Mouse (Mus musculus): ENCODE results near the gene Tent4a.

DNA sequence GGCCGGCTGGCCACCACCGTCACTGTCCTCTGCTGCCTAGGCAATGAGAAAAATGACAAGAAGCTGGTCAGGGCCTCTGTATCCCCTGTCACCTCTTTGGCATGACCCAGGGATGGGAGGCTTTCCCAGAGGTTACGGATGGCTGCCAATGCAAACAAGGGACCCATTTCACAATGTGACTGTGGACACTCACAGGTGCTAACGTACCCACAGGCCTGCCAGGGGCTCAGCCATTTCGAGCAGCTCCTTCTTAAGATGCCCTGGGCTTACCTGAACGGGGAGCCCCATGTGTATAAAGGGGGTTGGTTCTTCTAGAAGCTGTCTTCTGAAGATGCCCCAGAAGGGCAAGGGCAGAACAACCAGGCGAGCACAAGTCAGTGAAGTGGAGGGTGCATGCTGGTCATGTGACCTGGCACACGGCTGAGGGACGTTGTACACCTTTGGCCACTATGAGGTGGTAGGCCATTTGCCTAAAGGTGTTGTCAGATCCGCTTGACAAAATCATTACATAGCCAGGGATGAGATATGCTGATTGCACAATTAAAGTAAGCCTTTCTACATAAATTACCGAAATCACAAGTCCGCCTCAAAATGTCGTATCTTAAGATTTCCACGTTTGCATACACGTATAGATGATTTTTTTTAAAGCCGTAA, 42.9 kb upstream of the Tent4a start:
- TF ChIP-seq POLR2A (IDR thresholded peaks at IDR 0.05; ENCODE audit: low read depth, low read length) (no peak), CTCF (conservative IDR thresholded peaks at IDR 0.05; ENCODE audit: insufficient read depth, insufficient read length, low read depth, low read length) (no peak)

Data from kidney, adult 2 months (tissue).